Mouse (Mus musculus): Measurements from ENCODE around the gene Palm2. TPM values are rescaled to one million over a fixed set of nuclear protein-coding genes. Genes with fewer than 3 reads are reported as not detected.

The Palm2 gene
- polyA plus RNA-seq, 1 experiment from 2014 or later = 2.9 TPM

DNA sequence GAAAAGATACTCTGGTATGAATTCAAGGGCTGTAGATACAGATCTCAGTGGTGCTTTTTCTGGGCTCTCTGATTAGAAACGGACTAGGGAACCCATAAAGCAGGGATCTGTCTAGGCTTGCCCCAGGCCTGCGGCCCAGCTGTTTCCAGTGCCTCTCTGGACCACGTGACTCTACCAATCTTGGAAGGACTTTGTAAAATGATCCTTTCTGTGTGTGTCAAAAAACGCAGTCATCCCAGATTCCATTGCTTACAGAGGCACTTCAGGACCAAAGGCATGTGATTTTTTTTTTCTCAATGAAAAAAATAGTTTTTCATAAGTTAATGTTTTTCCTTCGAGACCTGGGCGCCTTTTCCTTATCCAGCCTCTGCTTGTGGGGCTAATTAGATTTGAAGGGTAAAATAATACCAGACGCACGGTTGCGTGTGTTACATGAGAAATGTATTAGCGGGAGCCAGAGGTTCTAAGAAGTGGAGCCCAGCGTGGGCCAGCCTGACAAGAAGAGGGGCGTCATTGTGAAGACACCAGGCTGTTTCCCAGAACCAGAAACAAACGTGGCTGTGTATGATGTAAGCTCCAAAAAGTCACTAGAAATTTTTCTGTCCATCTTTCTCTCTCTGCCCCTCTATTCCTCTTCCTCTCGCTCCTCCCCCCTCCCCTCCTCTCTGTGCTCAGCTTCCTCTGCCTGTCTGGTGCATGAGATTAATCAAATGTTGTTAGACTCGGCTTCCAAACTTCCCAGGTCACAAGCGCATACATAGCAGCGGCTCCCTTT is 177.4 kb downstream of the Palm2 start:
- Histone ChIP-seq H3K27me3 (no peaks in the 10 kb centered on the region), H3K4me3 (replicated peaks) (no peak overlapping the region), H3K36me3 (replicated peaks) (no peaks in the 10 kb centered on the region), H3K9me3 (no peaks in the 10 kb centered on the region), H3K4me1 (no peaks in the 10 kb centered on the region), H3K27ac (0 out of 2 replicates have a peak overlapping the region, but pooled peaks have one; percentile 37), H3K4me2 (no peak overlapping the region), H3K9ac (no peak overlapping the region)
- no peak for ATAC-seq (ENCODE audit: low FRiP score)
- WGBS = 54% methylated on average over 17 of the region's 17 CpGs

DNA sequence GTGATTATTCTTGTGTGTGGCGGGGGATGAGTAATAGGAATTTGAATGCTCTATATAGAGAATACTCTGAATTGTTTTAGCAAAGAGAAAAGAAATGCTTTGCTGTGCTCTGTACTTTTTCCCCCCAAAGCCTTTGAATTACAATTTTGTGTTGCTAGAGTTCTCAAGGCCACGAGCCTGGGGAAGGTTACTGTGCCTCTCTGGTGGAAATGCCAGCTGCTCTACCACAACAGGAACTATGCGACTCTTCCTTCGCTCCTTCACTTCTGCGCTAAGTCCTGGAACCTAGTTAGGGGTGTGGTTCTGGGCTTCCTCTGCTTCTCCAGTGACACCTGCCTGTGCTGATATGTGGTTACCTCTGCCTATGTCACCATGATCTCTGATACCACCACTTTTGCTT is 178.7 kb downstream of the Palm2 start:
- no peaks in the 10 kb centered on the region for H3K36me3 ChIP-seq (replicated peaks)
- H3K4me3 ChIP-seq (replicated peaks) = no peak overlapping the region
- ATAC-seq (ENCODE audit: low FRiP score) = no peak
- no peaks in the 10 kb centered on the region for H3K27me3 ChIP-seq
- H3K9me3 ChIP-seq = no peaks in the 10 kb centered on the region
- H3K9ac ChIP-seq = no peak overlapping the region
- no peak overlapping the region for H3K27ac ChIP-seq
- H3K4me2 ChIP-seq = no peak overlapping the region
- WGBS = 82% methylated on average over 5 of the region's 5 CpGs
- H3K4me1 ChIP-seq = no peaks in the 10 kb centered on the region

DNA sequence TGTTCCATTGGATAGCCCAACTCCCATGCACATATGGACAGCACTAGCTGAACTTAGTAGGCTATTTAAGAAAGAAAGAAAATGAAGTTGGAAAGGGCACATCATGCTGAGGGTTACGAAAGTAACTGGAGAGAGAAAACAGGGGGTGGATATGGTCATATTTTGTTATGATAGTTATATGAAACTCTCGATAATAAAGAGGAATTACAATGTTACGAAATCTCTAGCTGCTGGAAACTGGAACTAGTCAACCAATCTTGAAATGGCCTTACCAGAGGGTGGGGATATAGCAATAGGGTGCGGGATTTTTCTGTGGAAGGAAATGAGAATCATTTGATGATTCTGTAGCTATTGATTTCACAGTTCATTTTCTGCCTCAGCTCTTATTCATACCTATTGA is 180.6 kb downstream of the Palm2 start:
- ATAC-seq (ENCODE audit: low FRiP score) = no peak
- Histone ChIP-seq H3K27me3 (no peaks in the 10 kb centered on the region), H3K4me1 (no peaks in the 10 kb centered on the region), H3K4me2 (no peak overlapping the region), H3K27ac (no peak overlapping the region), H3K36me3 (replicated peaks) (no peaks in the 10 kb centered on the region), H3K9ac (no peak overlapping the region), H3K9me3 (no peaks in the 10 kb centered on the region), H3K4me3 (replicated peaks) (no peak overlapping the region)
- 91% methylated on average over 4 of the region's 4 CpGs for WGBS

DNA sequence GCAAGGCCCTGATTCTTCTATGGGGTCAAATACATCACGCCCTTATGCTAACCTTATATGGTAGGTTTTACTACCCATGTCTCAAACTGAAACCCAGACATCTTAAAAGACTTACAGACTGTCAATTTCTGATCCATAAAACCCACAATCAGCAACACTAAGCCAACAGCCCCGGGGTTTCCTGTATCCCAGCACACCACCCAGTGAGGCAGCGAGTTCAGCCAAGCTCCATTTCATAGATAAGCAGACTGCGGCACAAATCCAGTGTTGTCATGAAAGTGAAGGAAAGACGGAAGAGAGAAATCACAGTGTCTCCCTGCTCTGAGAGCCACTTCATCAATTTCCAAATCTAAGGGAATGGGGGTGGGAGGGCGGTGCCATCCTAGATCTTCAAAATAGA is 184.7 kb downstream of the Palm2 start:
- ATAC-seq (ENCODE audit: low FRiP score) = no peak

DNA sequence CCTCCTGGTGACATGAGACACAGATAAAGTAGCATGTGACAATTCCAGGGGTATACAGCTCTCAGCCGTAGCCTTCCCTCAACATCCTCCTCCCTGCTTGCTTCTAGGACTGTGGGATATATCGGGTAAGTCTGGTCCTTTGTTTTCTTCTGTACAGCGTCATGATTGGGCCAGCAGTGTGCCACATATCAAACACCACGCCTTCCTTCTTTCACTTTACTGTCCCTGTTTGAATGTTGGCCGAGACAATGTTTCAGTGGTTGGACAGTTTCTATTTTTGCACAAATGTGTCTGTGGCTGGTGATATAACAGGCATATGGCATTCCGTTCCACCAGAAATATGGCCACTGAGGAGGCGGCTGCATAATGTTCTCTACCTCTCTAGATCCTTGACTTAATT is 188.8 kb downstream of the Palm2 start:
- H3K9ac ChIP-seq = no peak overlapping the region
- H3K4me1 ChIP-seq = no peaks in the 10 kb centered on the region
- no peaks in the 10 kb centered on the region for H3K36me3 ChIP-seq (replicated peaks)
- H3K4me2 ChIP-seq = no peak overlapping the region
- WGBS = 87% methylated on average over 7 of the region's 7 CpGs
- no peak for ATAC-seq (ENCODE audit: low FRiP score)
- no peaks in the 10 kb centered on the region for H3K27me3 ChIP-seq
- H3K9me3 ChIP-seq = no peaks in the 10 kb centered on the region
- no peak overlapping the region for H3K27ac ChIP-seq
- no peak overlapping the region for H3K4me3 ChIP-seq (replicated peaks)

More for the DNA sequence above, 184.7 kb downstream of the Palm2 start:
- Histone ChIP-seq H3K4me2 (no peak overlapping the region), H3K4me1 (no peaks in the 10 kb centered on the region), H3K27ac (no peak overlapping the region), H3K4me3 (replicated peaks) (no peak overlapping the region), H3K27me3 (no peaks in the 10 kb centered on the region), H3K9ac (no peak overlapping the region), H3K36me3 (replicated peaks) (no peaks in the 10 kb centered on the region), H3K9me3 (no peaks in the 10 kb centered on the region)
- WGBS = 86% methylated on average over 6 of the region's 6 CpGs

DNA sequence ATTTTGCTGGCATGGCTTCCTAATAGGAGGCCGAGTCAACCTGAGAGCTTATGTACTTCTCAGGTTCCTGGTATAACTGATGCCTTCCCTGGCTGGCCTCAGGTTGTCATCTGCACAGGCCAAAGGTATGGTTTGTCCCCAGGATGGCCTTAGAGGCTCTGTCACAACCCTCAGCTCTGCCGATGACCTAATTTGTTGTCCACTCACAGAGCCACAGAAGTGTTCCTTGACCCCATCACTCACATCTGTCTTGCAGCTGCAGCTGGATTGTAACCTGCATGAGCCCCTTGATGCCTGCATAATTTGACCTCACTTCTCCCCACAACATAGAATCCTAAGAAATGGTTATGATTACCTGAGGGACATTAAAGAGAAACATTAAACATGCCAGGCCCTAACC is 190.8 kb downstream of the Palm2 start:
- WGBS = 91% methylated on average over 2 of the region's 2 CpGs
- Histone ChIP-seq H3K4me2 (no peak overlapping the region), H3K36me3 (replicated peaks) (no peaks in the 10 kb centered on the region), H3K27me3 (no peaks in the 10 kb centered on the region), H3K9me3 (no peaks in the 10 kb centered on the region), H3K4me1 (no peaks in the 10 kb centered on the region), H3K9ac (no peak overlapping the region), H3K4me3 (replicated peaks) (no peak overlapping the region), H3K27ac (no peak overlapping the region)
- ATAC-seq (ENCODE audit: low FRiP score) = no peak

DNA sequence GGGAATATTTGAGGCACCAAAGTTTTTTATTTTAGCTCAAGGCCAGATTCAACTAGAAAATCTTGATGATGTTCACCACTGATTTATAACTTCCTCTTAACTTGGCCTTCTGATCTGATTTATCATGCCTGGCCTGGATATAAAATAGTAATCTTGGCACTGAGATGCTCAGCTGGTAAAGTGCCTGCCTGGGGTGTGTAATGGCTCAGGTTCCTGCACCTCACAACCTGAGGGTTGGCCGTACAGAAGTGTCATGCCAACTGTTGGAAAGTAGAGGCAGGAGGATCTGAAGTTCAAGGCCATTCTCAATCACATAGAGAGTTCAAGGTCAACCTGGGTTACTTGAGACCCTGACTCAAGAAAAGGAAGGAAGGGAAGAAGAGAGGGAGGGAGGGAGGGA is 191.3 kb downstream of the Palm2 start:
- WGBS = 86% methylated on average over 1 of the region's 1 CpGs
- Histone ChIP-seq H3K4me3 (replicated peaks) (no peak overlapping the region), H3K27me3 (no peaks in the 10 kb centered on the region), H3K4me2 (no peak overlapping the region), H3K27ac (no peak overlapping the region), H3K36me3 (replicated peaks) (no peaks in the 10 kb centered on the region), H3K9ac (no peak overlapping the region), H3K4me1 (no peaks in the 10 kb centered on the region), H3K9me3 (no peaks in the 10 kb centered on the region)
- ATAC-seq (ENCODE audit: low FRiP score) = no peak

DNA sequence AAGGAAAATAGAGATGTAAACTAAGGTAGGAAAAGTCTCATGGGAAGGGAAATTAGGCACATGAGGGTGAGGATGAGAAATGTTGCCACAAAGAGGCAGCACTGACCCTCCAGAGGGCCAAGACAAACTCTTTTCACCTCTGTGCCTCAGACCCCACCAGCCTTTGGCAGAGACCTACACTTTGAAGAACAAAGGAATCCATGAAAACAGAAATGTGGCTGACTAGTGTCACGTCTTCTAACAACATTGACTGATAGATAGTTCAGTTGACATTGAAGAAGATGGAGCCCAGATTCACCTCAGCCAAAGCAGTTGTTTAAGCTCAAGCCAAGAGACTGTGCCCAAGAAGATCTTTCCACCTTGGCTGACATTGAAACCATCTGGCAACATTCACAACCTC is 191.7 kb downstream of the Palm2 start:
- Histone ChIP-seq H3K36me3 (replicated peaks) (no peaks in the 10 kb centered on the region), H3K9me3 (no peaks in the 10 kb centered on the region), H3K4me1 (no peaks in the 10 kb centered on the region), H3K9ac (no peak overlapping the region), H3K4me2 (no peak overlapping the region), H3K4me3 (replicated peaks) (no peak overlapping the region), H3K27ac (no peak overlapping the region), H3K27me3 (no peaks in the 10 kb centered on the region)
- ATAC-seq (ENCODE audit: low FRiP score) = no peak
- WGBS = 85% methylated on average over 1 of the region's 1 CpGs

DNA sequence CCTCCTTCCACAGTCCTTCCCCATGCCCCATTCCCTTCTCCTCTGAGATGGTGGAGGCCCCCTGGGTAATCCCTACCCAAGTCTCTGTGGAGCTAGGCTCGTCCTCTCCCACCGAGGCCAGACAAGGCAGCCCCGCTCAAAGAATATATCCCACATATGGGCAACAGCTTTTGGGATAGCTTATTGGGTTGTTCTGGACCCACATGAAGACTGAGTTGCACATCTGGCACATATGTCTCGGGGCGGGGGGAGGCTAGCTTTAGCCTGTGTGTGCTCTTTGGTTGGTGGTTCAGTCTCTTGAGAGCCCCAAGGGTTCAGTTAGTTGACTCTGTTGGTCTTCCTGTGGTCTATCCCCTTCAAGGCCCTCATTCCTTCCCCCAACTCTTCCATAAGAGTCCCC is 192.9 kb downstream of the Palm2 start:
- no peak overlapping the region for H3K9ac ChIP-seq
- H3K36me3 ChIP-seq (replicated peaks) = no peaks in the 10 kb centered on the region
- H3K4me3 ChIP-seq (replicated peaks) = no peak overlapping the region
- no peak overlapping the region for H3K4me2 ChIP-seq
- WGBS = 87% methylated on average over 5 of the region's 5 CpGs
- ATAC-seq (ENCODE audit: low FRiP score) = no peak
- no peaks in the 10 kb centered on the region for H3K4me1 ChIP-seq
- no peaks in the 10 kb centered on the region for H3K9me3 ChIP-seq
- no peak overlapping the region for H3K27ac ChIP-seq
- no peaks in the 10 kb centered on the region for H3K27me3 ChIP-seq

DNA sequence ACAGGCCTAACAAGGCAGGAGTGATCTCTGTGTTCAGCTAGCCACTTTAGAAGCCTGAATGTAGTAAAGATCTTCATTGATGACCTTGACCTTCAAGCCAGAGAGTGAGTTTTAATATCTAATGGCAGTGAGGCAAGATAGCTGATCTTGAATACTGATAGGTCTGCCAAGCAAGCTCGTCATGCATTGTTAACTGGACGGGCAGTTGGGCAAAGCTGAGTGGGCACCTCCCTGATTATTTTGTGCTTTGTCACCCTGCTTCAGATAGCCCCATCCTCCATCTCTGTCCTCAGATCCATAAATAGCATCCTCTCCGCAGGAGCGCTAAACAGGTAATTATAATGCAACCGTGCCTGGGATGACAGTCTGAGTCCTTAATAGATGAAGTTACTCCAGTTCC is 198.3 kb downstream of the Palm2 start:
- no peaks in the 10 kb centered on the region for H3K27me3 ChIP-seq
- H3K9ac ChIP-seq = no peak overlapping the region
- H3K9me3 ChIP-seq = no peaks in the 10 kb centered on the region
- ATAC-seq (ENCODE audit: low FRiP score) = no peak
- no peaks in the 10 kb centered on the region for H3K36me3 ChIP-seq (replicated peaks)
- no peak overlapping the region for H3K4me3 ChIP-seq (replicated peaks)
- H3K4me2 ChIP-seq = no peak overlapping the region
- no peak overlapping the region for H3K27ac ChIP-seq
- H3K4me1 ChIP-seq = peaks cover 4% of the 10 kb centered on the region; the same call in 1 of the 2 replicates
- WGBS = 84% methylated on average over 5 of the region's 5 CpGs

DNA sequence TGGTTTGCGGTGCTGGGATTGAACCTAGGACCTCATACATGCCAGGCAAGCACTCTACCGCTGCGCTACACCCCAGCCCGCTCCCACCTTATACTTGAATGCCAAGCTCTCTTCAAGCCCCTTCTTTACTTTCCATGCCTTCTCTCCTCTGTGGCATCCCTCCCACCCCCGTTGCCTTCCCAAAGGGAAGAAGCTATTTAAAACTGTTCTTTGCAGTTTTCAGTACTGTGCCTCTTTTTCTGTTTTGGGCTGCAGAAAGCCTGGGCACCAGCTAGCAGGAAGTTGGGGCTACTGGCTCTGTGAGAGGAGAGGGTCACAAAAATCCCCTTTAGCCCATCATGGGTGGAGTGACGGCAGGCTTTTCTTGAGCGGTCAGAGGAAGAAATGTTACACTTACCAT is 199.0 kb downstream of the Palm2 start:
- WGBS = 96% methylated on average over 7 of the region's 7 CpGs
- no peak overlapping the region for H3K4me2 ChIP-seq

DNA sequence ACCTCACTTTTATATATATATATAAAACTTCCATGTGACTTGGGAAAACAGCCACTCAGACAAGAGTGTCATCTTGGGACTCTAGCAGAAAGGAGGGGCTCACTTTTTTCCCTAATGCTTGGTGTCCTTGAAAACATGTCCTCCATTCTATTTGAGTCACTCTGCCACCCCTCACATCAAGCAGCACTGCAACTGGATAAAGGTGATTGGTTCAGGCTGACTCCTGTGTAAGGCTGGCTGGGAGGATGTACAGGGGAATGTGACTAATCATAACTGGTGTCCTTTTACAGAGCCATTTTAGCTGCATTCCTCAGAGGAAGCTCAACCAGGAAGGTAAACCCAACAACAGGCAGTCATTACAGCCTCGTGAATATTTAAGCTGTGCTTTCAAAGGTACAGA is 200.9 kb downstream of the Palm2 start:
- no peaks in the 10 kb centered on the region for H3K27me3 ChIP-seq
- H3K9ac ChIP-seq = no peak overlapping the region
- H3K4me3 ChIP-seq (replicated peaks) = no peak overlapping the region
- H3K4me2 ChIP-seq = no peak overlapping the region
- H3K4me1 ChIP-seq = peaks cover 20% of the 10 kb centered on the region
- 56% methylated on average over 1 of the region's 1 CpGs for WGBS
- no peaks in the 10 kb centered on the region for H3K36me3 ChIP-seq (replicated peaks)
- H3K27ac ChIP-seq = no peak overlapping the region
- no peaks in the 10 kb centered on the region for H3K9me3 ChIP-seq
- ATAC-seq (ENCODE audit: low FRiP score) = no peak

More for the DNA sequence above, 199.0 kb downstream of the Palm2 start:
- Histone ChIP-seq H3K9ac (no peak overlapping the region), H3K9me3 (no peaks in the 10 kb centered on the region), H3K4me3 (replicated peaks) (no peak overlapping the region), H3K27ac (no peak overlapping the region), H3K27me3 (no peaks in the 10 kb centered on the region), H3K4me1 (peaks cover 10% of the 10 kb centered on the region), H3K36me3 (replicated peaks) (no peaks in the 10 kb centered on the region)
- ATAC-seq (ENCODE audit: low FRiP score) = no peak

DNA sequence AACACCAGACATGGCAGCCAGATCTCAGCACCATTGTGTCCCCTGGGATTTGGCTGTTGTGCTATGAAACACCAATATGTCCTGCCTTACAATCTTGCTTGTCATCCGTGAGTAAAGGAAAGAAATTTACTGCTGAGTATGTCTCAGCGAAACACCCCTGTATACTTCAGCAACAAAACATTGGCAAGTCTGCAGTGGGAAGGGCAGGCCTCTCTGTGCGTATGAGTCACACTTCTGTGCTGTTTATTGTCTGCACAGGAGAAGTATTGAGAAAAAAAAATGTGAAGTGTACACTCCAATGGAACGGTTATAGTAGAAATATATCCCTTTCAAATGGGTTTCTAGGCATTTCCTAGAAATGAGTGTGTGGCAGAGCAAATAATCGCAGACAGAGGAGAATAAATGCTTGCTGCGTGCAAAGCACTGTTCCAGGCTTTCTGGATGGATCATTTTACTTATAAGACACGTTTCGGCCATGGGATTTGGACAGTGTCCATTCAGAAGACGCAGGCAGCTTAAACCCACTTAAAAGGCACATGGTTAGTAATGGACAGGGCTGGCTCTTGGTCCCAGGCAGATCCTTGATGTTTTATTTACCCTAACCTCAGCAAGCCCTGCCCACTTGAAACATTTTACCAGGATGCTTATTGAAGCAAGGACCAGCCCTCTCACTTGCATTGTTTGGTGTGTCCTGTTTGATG is 202.9 kb downstream of the Palm2 start:
- WGBS = 66% methylated on average over 9 of the region's 9 CpGs
- Histone ChIP-seq H3K4me3 (replicated peaks) (no peak overlapping the region), H3K27me3 (no peaks in the 10 kb centered on the region), H3K4me1 (peaks cover 20% of the 10 kb centered on the region), H3K9ac (no peak overlapping the region), H3K4me2 (no peak overlapping the region), H3K27ac (no peak overlapping the region), H3K36me3 (replicated peaks) (no peaks in the 10 kb centered on the region), H3K9me3 (no peaks in the 10 kb centered on the region)
- ATAC-seq (ENCODE audit: low FRiP score) = no peak

Data from forebrain, embryonic 12.5 days (tissue).